Mouse (Mus musculus) layer of hippocampus, adult 8-10 months (tissue): ENCODE measurements around the gene Trib3. TPM values are rescaled to one million over a fixed set of nuclear protein-coding genes. Genes with fewer than 3 reads are reported as not detected.
A peak's percentile ranks its signal among the peaks of the same experiment; 100 is the strongest.
"Not testable (repeated sequence)": the region's sequence is repeated elsewhere in the genome, so short reads cannot be mapped to it uniquely, and the experiment has no call there.

ENCODE experiments used
- DNase-seq, 2 experiments: peaks; one replicate each; pipeline ENCODE4 v3.0.0; 2022; ENCODE audit warnings: low spot score in 2 of 2
- total RNA-seq, 4 experiments: library from RNA; stranded (reverse); gene quantifications; 2 replicates each; pipeline ENCODE4 v1.2.4; 2022

Trib3 gene
- total RNA-seq, 4 experiments from 2014 or later = 1.2 to 2.4 (median 1.4) TPM

DNA sequence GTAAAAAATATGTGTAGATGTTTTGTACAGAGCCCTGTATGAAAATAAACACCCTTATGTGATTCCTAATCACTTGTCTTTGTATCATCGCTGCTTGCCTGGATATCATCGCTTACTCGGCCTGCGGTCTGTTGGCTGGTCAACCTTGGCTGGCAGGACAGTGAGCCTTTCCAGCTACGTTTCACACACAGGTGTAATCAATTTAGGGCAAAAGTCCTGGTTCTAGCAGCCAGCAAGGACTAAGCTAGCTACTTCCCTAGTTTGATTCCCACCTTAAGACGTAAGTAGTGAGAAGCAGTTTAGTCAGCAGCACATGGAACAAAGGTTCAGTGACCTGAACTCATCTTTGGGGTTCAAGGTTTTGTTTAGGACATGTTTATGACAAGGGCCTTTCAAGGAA is 29.9 kb downstream of the Trib3 start:
- DNase-seq = no peak

DNA sequence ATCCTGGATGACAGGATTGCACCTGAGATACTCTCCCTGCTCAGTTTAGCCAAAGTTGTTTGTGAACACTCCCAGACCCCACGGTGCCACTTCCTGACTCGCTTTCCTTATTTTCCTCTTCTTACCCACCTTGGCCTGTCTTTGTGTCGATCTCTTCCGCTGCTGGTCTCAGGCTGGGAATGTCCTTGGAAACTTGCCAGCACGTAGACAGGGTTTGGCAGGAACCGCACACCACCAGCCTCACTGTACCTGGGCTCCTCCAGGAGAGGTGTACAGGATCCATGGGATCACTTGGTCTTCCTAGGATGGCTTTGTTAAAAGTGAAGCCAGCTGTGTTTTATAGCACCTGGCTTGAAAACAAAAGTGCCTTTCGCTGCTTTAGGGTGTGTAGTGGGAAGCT is 30.8 kb downstream of the Trib3 start:
- no peak for DNase-seq

DNA sequence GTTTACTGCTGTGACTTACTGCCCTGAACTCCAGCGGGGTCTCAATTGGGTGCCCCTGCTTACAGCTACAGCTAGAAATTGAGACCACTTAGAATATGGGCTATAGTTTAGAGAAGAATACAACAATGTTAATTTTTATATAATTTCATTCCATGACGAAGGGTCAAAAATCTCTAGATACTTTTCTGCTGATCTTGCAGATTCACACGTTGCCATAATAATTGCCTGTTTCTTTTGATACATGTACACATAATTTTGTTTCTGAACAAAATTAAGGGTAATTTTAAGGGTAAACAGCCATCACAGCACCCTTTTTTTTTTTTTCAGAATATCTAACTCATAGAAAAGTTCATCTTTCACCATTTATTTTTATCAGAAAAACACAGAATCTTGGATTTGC is 36.6 kb downstream of the Trib3 start:
- no peak for DNase-seq

DNA sequence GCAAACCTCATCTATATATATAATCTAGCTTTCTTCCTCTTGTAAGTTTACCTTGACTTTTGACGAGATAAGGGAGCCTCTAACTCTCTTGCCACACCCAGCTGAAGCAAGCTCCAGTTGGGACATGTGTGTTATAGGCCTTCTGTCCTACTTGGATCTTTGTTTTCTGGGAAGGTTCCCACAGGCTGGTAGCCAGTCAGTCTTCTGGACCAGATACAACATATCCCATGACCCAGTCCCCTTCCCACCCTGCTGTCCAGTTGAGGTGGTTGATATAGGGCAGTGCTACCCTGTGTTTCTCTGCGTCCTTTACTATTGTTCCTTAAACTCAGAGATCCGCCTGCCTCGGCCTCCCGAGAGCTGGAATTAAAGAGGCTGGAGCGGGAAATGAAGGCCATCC is 38.4 kb downstream of the Trib3 start:
- DNase-seq = no peak

DNA sequence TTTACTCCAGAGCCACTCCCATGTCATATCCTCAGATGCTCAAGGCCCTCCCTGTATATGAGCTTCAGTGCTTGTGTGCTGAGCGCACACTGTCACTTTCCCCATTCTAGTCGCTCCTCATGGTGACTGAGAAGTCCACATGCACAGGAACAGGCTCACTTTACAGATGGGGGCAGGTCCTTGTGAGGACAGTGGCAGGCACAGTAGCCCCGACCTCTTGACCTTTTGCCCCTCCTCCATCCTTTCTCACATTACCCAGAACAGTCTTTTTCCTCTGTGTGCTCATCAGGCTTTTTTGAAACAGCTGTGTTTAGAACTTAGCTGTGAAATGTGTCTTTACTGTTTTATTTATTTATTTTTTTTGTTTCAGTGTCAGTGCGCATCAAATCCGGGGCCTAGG is 40.1 kb downstream of the Trib3 start:
- no peak for DNase-seq

DNA sequence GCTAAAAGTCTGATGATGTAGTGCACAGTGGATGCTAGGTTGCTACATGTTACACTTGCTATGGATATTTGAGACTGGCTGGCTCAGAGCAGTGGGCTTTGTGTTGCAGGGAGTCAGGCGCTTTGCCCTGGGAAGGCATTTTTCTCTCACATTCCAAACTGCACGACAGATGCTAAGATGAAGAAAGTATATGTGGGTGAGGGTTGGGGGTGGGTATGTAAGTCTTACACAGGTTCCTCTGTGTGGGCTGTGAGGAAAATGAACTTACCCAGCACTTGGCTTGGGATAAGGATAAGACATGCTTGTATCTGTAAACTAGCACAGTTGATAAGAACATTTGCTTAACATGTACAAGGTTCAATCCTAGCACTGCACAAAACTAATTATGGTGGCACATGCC is 41.0 kb downstream of the Trib3 start:
- DNase-seq = no peak

DNA sequence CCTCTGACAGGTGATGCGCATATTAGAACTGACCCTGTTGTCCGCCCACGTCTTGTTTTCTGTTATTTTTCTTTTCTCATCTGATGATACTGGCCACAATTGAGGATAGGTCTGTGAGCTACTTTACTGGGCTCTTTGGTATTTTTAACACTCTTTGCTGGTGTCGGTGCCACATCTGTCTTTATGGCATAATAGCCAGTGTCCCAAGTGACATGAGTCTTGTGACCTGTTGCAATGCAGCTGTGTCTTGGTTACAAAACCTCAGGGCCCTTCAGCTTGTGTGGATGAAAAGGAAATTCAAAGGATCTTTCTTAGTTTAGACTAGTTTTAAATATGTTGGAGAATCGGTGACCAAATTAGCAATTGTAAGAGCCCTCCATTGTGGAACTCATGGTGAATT is 49.3 kb downstream of the Trib3 start:
- DNase-seq = no peak

DNA sequence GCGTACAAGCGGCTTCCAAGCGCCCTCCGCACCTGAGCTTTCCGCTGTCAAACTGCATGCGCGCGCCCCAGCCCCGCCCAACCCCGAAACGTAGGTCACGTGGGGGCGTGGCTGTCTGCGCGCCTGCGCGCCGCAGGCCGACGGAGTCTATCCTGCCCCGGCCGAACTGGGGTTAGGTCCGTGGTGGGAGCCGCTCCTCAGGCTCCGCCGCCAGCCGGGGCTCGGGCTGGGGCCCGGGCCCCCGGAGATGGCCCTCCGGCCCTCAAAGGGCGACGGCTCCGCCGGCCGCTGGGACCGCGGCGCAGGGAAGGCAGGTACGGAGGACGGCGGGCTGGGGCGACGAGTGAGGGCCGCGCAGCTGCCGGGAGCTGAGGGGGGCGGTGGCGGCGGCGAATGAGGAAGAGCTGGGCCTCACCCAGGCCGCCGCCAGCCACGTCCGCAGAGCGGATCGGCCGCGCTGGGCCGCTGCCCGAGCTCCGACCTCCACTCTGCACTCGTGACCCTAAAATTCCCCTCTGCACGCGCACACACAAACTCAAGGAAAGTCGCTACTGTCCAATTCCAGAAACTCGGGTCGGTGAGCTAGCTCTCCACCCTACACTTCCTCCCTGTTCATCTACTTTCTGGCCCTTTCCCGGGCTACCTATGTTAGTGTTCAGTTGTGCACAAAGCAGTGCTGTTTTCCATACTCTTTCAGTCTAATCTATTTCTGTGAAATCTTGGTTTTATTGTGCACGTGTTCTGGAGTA is 49.9 kb downstream of the Trib3 start, which contains the start of gene Tbc1d20:
Tbc1d20 (plus strand) TSS at position 102 of the 749 bp plus-strand sequence.
- DNase-seq = peak; percentile 78 to 86

DNA sequence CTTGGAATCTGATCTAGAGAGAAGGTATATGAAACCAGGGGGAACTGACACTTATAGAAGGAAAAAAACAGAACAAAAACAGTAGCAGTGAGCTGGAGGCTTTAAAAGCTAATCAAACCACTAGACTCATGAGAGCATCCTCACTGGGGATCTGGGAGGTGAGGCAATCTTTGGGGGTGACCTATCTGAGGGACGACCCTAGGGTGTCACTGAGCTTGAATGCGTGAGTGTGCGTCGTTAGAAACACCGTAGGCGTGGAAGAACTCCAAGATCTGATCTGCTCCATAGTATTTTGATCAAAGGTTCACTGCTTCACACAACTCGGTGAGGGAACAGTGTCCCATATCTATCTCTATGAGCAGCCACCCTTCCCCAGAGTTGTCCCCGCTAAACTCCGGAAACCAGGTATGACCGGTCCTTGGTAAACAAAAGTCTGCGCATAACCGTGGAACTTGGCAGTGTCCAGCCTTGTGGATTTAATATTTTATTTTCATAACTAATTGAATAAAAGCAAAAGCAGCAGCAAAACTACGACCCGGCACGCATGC is 50.6 kb downstream of the Trib3 start:
- DNase-seq = no peak

DNA sequence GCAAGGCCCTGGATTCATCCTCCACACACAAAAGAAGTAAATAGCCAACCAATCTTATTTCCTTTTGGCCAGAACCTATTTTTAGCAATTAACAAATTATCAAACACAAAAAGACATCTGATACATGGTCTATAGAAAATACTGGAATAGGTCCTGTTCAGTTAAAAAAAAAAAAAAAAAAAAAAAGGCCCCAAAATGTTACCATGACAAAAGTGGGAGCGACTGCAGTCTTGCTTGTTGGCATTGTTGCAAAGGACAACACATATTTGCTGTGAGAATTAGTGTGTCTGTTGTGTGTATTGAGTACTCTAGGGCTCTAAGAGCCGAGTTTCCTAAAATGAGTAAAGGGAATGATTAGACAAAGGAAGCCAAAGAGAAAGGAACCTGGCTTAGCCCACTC is 51.4 kb downstream of the Trib3 start:
- no peak for DNase-seq

DNA sequence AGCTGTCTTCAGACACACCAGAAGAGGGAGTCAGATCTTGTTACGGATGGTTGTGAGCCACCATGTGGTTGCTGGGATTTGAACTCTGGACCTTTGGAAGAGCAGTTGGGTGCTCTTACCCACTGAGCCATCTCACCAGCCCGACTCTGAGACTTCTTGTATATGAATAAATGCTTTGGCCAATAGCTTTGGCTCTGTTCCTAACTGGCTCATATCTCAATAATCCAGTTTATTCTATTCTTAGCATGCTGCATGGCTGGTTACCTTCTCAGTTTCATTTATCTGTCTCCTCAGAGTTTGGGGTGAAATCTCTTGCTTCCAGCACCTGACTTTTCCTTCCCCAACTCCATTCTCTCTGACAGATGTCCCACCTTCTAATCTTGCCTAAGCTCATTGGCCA is 54.2 kb downstream of the Trib3 start:
- DNase-seq = not testable (repeated sequence)

DNA sequence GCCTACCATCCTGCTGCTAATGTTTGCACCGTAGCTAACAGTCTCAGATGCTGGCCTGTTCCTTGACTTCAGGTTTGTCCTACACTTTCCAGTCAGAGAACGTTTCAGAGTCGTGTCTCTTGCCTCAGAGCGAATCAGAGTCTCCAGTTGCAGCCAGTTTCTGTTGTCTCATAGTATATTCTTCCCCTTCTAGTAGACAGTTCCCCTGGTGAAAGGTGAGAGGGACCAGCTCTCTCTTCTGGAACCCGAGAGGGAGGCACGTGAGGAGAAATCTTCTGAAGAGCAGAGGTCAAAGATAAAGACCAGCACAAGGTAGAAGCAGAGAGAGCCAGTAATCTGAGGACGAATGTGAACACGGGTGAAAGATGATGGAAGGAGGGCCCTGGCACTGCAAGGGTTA is 55.8 kb downstream of the Trib3 start:
- DNase-seq = no peak

DNA sequence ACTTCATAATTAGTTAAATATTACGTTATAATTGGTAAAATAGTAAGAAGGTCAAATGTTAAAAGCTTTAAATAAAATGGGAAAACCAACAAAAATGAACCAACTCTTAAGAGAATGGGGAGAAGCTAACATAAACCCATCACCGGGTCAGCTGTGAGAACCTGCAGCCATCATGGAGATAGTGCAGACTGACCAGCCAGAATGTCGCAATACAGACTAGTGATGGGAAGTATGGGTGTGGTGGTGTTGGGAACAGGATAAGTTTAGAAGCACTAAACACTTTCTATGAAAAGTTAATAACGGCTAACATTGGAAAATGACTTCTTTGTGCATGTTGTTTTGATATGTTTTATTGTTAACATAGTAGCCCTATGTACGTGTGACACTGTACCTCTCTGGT is 56.3 kb downstream of the Trib3 start:
- no peak for DNase-seq

Other genes starting within 250 kb of the Trib3 start
- 10 to 100 TPM; 65.7 to 77.7 (median 72.6) TPM for gene Srxn1, start 238.5 kb downstream of the Trib3 start, total RNA-seq
- 1 to 10 TPM; 2.0 to 3.9 (median 2.7) TPM for gene Tcf15, start 200.5 kb downstream of the Trib3 start, total RNA-seq
- gene Csnk2a1, start 117.2 kb downstream of the Trib3 start, total RNA-seq = 10 to 100 TPM; 88.7 to 96.2 (median 93.5) TPM
- gene Tbc1d20, start 50.2 kb downstream of the Trib3 start, total RNA-seq = 10 to 100 TPM; 48.3 to 55.9 (median 50.5) TPM
- 100 to 1,000 TPM; 108 to 121 (median 111) TPM for gene Rbck1, start 11.4 kb downstream of the Trib3 start, total RNA-seq
- 100 to 1,000 TPM in 2 of 4 experiments, 10 to 100 TPM in 2; 90.3 to 104 (median 96.4) TPM for gene Nrsn2, start 32.6 kb upstream of the Trib3 start, total RNA-seq
- 10 to 100 TPM; 13.7 to 17.3 (median 16.5) TPM for gene Sox12, start 54.0 kb upstream of the Trib3 start, total RNA-seq
- gene Zcchc3, start 71.0 kb upstream of the Trib3 start, total RNA-seq = 10 to 100 TPM in 2 of 4 experiments, 1 to 10 TPM in 2; 9.1 to 10.4 (median 9.9) TPM
- gene 6820408C15Rik, start 71.6 kb upstream of the Trib3 start, total RNA-seq = 1 to 10 TPM; 2.5 to 3.9 (median 3.0) TPM
- not detected for gene Defb23, start 120.6 kb upstream of the Trib3 start, total RNA-seq
- under 1 TPM in 1 of 4 experiments, not detected in 3; 0.73 TPM for gene Defb20, start 133.0 kb upstream of the Trib3 start, total RNA-seq
- not detected for gene Defb22, start 146.1 kb upstream of the Trib3 start, total RNA-seq
- not detected for gene Defb26, start 167.7 kb upstream of the Trib3 start, total RNA-seq
- not detected for gene Defb28, start 174.2 kb upstream of the Trib3 start, total RNA-seq
- not detected for gene Defb29, start 196.1 kb upstream of the Trib3 start, total RNA-seq
- not detected for gene Gm17416, start 225.3 kb upstream of the Trib3 start, total RNA-seq
- gene Defb21, start 228.7 kb upstream of the Trib3 start, total RNA-seq = not detected
- not detected for gene Defb19, start 236.3 kb upstream of the Trib3 start, total RNA-seq